Mouse (Mus musculus) liver, embryonic 13.5 days (tissue): Measurements from ENCODE around the gene Inpp5f. TPM values are rescaled to one million over a fixed set of nuclear protein-coding genes. Genes with fewer than 3 reads are reported as not detected.
A peak's percentile ranks its signal among the peaks of the same experiment; 100 is the strongest.
"Not testable (repeated sequence)": the region's sequence is repeated elsewhere in the genome, so short reads cannot be mapped to it uniquely, and the experiment has no call there.

Source experiments
- ATAC-seq: fragments of 200-750 bp; cut with Nextera tagmentation; 2 replicates; pipeline ENCODE4 v1.8.0; 2017; ENCODE audit warnings: low read depth, mild to moderate bottlenecking, moderate number of reproducible peaks, moderate library complexity
- DNase-seq: peaks from one replicate; pipeline ENCODE4 v3.0.0; 2022
- H3K27ac ChIP-seq: fragments of 300-500 bp; sonication (generic); 2 replicates; pipeline ENCODE4 v1.5.1; 2015; ENCODE audit warnings: moderate library complexity, mild to moderate bottlenecking, inconsistent platforms
- H3K27me3 ChIP-seq: fragments of 300-500 bp; sonication (generic); 2 replicates; pipeline ENCODE4 v1.6.1; 2015; ENCODE audit warnings: mild to moderate bottlenecking, inconsistent platforms
- H3K36me3 ChIP-seq: fragments of 300-500 bp; sonication (generic); 2 replicates; pipeline ENCODE4 v1.6.1; 2015; ENCODE audit warnings: mild to moderate bottlenecking, inconsistent platforms
- H3K4me1 ChIP-seq: fragments of 300-500 bp; sonication (generic); replicated peaks from 2 replicates; pipeline ENCODE4 v1.6.1; 2015; ENCODE audit warnings: inconsistent platforms
- H3K4me2 ChIP-seq: fragments of 300-500 bp; sonication (generic); 2 replicates; pipeline ENCODE4 v1.6.1; 2015; ENCODE audit warnings: inconsistent platforms, mild to moderate bottlenecking, moderate library complexity
- H3K4me3 ChIP-seq: fragments of 300-500 bp; sonication (generic); replicated peaks from 2 replicates; pipeline ENCODE4 v1.5.1; 2015; ENCODE audit warnings: mild to moderate bottlenecking, inconsistent platforms
- H3K9ac ChIP-seq: fragments of 300-500 bp; sonication (generic); 2 replicates; pipeline ENCODE4 v1.6.1; 2015; ENCODE audit warnings: mild to moderate bottlenecking, inconsistent platforms
- H3K9me3 ChIP-seq: fragments of 300-500 bp; sonication (generic); replicated peaks from 2 replicates; pipeline ENCODE4 v1.6.1; 2016; ENCODE audit warnings: inconsistent platforms
- WGBS: fragments of 180-500 bp; shearing (Covaris S2); methylation state at CpG from one replicate; pipeline ENCODE4 v1.1.7; 2015; ENCODE audit not compliant: insufficient replicate concordance; 5-methylcytosine and 5-hydroxymethylcytosine counted together
- polyA plus RNA-seq: library from polyadenylated mRNA; unstranded; fragments of >200 nt; fragmentation: Nextera tagmentation; extraction: Ambion mirVana; gene quantifications from 2 replicates; pipeline ENCODE4 v1.2.1, GENCODE M21; 2015

The Inpp5f gene
- 6.9 and 7.4 TPM in 2 replicates for polyA plus RNA-seq

- ATAC-seq (peak; percentile 95), DNase-seq (peak; percentile 99)
- Histone ChIP-seq H3K4me2 (peak within 1 kb of the TSS; percentile 92), H3K27me3 (no peaks in the 10 kb centered on the region), H3K36me3 (no peaks in the 10 kb centered on the region), H3K4me3 (peak within 1 kb of the TSS; percentile 71), H3K9me3 (no peaks in the 10 kb centered on the region), H3K9ac (peak within 1 kb of the TSS; percentile 75), H3K4me1 (peaks cover 24% of the 10 kb centered on the region), H3K27ac (peak within 1 kb of the TSS; percentile 75)
- 2% methylated on average over 68 of the region's 68 CpGs for WGBS
Measured at GRCm38 (mm10) chr7:128610897-128611798, at the start of gene Inpp5f. TSS of gene Inpp5f (plus strand) at chr7:128611328.

GRCm38 (mm10) chr7:128563373-128563772 is 47.8 kb upstream of the Inpp5f start:
- no peaks in the 10 kb centered on the region for H3K27me3 ChIP-seq
- no peaks in the 10 kb centered on the region for H3K36me3 ChIP-seq
- H3K4me3 ChIP-seq: no peak overlapping the region
- 28% methylated on average over 4 of the region's 4 CpGs for WGBS
- no peaks in the 10 kb centered on the region for H3K4me1 ChIP-seq
- H3K9ac ChIP-seq: no peak overlapping the region
- ATAC-seq (no peak), DNase-seq (peak; percentile 14)
- H3K4me2 ChIP-seq: no peak overlapping the region
- no peak overlapping the region for H3K27ac ChIP-seq
- H3K9me3 ChIP-seq: no peaks in the 10 kb centered on the region

DNA sequence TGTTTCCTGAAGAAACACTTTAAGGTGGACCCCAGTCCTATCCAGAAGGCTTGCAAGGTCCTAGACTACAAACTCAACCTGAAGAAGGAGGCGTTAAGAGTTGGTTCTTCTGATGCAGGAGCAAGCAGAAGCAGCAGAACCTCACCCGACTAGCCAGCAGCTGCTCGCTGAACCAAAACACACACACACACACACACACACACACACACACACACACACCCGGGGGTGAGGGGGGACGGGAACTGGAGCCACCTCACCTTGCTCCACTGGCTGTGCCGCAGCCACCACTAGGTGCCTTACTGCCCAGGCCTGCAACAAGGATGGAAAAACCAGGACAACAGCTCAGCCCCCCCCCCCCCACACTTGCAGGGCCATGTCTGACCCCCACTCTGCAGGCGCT is 44.8 kb upstream of the Inpp5f start:
- H3K9me3 ChIP-seq: no peaks in the 10 kb centered on the region
- no peak overlapping the region for H3K9ac ChIP-seq
- no peaks in the 10 kb centered on the region for H3K27me3 ChIP-seq
- no peak for DNase-seq
- no peaks in the 10 kb centered on the region for H3K36me3 ChIP-seq
- H3K4me2 ChIP-seq: no peak overlapping the region
- WGBS: 69% methylated on average over 7 of the region's 7 CpGs
- no peak overlapping the region for H3K4me3 ChIP-seq
- H3K4me1 ChIP-seq: peaks cover 7% of the 10 kb centered on the region
- H3K27ac ChIP-seq: no peak overlapping the region
- ATAC-seq: no peak

DNA sequence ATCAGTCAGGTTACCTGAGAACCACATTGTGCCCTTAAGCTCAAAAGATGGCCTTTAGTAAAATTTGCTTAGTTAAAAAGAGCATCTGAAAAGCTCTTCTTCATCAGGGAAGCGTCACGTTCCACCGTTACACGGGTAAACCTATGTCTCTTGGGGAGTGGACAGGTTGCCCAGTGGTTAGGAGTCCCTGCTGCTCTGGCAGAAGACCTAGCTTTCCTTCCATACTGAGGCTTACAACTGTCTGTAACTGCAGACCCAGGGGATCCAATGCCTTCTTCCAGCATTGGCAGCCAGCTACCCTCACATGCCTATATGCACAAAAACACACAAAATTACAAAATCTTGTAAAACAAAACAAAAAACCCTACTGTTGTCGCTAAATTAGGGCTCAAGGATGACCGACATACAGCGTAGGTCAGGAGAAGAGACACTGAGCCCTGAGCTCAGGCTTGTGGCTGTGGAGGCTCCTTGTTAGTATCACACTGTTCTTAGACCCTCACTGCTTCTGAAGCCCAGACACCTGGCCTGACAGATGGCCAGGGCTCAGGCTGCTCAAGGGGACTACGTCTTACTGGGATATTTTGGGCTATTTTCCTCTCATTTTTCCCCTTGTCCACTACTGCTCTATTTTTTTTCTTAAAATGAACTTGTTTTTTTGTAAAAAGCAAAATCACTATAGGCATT is 43.4 kb upstream of the Inpp5f start:
- Histone ChIP-seq H3K4me3 (no peak overlapping the region), H3K9ac (no peak overlapping the region), H3K27me3 (no peaks in the 10 kb centered on the region), H3K4me2 (no peak overlapping the region), H3K9me3 (no peaks in the 10 kb centered on the region), H3K36me3 (no peaks in the 10 kb centered on the region), H3K27ac (no peak overlapping the region), H3K4me1 (peaks cover 7% of the 10 kb centered on the region)
- 79% methylated on average over 8 of the region's 8 CpGs for WGBS
- ATAC-seq (no peak), DNase-seq (no peak)

DNA sequence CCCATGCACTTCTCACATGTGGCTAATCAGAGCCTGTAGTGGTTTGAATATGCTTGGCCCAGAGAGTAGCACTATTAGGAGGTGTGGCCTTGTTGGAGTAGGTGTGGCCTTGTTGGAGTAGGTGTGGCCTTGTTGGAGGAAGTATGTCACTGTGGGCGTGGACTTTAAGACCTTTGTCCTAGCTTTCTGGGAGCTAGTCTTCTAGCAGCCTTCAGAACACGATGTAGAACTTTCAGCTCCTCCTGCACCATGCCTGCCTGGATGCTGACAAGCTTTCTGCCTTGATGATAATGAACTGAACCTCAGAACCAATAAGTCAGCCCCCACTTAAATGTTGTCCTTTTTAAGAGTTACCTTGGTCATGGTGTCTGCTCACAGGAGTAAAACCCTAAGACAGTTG is 41.7 kb upstream of the Inpp5f start:
- not testable (repeated sequence) for H3K4me1 ChIP-seq, H3K4me3 ChIP-seq, H3K9ac ChIP-seq, DNase-seq, H3K4me2 ChIP-seq, H3K36me3 ChIP-seq, H3K27ac ChIP-seq, H3K27me3 ChIP-seq, H3K9me3 ChIP-seq, ATAC-seq
- WGBS: 70% methylated on average over 2 of the region's 2 CpGs

- Histone ChIP-seq H3K9ac (no peak overlapping the region), H3K4me1 (peaks cover 7% of the 10 kb centered on the region), H3K36me3 (no peaks in the 10 kb centered on the region), H3K27me3 (no peaks in the 10 kb centered on the region), H3K4me3 (no peak overlapping the region), H3K9me3 (no peaks in the 10 kb centered on the region), H3K27ac (no peak overlapping the region), H3K4me2 (no peak overlapping the region)
- peak; percentile 34 for DNase-seq
- 47% methylated on average over 8 of the region's 8 CpGs for WGBS
- no peak for ATAC-seq
Measured at GRCm38 (mm10) chr7:128569987-128570656, 41.0 kb upstream of the Inpp5f start.

DNA sequence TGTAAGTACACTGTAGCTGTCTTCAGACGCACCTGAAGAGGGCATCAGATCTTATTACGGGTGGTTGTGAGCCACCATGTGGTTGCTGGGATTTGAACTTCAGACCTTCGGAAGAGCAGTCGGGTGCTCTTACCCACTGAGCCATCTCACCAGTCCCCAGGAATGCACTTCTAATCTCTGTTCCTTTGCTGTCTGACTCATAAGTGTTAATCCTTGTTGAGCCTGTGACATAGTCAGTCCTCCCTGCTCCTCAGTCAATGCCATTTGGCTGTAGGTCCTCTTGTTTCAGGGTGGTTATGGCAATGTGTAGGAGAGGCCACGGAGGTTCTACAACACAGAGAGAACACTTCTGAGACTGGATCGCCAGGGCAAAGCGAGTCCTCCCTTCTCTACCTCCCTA is 40.5 kb upstream of the Inpp5f start:
- not testable (repeated sequence) for ATAC-seq, H3K4me2 ChIP-seq, H3K4me3 ChIP-seq, H3K27ac ChIP-seq, H3K36me3 ChIP-seq, DNase-seq, H3K9me3 ChIP-seq, H3K4me1 ChIP-seq, H3K9ac ChIP-seq, H3K27me3 ChIP-seq
- WGBS: 65% methylated on average over 7 of the region's 7 CpGs

- H3K4me3 ChIP-seq: no peak overlapping the region
- ATAC-seq (no peak), DNase-seq (no peak)
- H3K9ac ChIP-seq: no peak overlapping the region
- no peaks in the 10 kb centered on the region for H3K36me3 ChIP-seq
- no peak overlapping the region for H3K27ac ChIP-seq
- no peak overlapping the region for H3K4me2 ChIP-seq
- no peaks in the 10 kb centered on the region for H3K9me3 ChIP-seq
- H3K27me3 ChIP-seq: no peaks in the 10 kb centered on the region
- H3K4me1 ChIP-seq: peaks cover 7% of the 10 kb centered on the region
- 91% methylated on average over 4 of the region's 4 CpGs for WGBS
Measured at GRCm38 (mm10) chr7:128572030-128572429, 39.1 kb upstream of the Inpp5f start.

GRCm38 (mm10) chr7:128575211-128575610 is 35.9 kb upstream of the Inpp5f start:
- Histone ChIP-seq H3K36me3 (no peaks in the 10 kb centered on the region), H3K4me2 (no peak overlapping the region), H3K9ac (no peak overlapping the region), H3K9me3 (no peaks in the 10 kb centered on the region), H3K27ac (no peak overlapping the region), H3K4me3 (no peak overlapping the region), H3K4me1 (peaks cover 23% of the 10 kb centered on the region), H3K27me3 (no peaks in the 10 kb centered on the region)
- DNase-seq (no peak), ATAC-seq (no peak)
- 75% methylated on average over 5 of the region's 5 CpGs for WGBS

- no peaks in the 10 kb centered on the region for H3K27me3 ChIP-seq
- 78% methylated on average over 2 of the region's 2 CpGs for WGBS
- H3K4me2 ChIP-seq: no peak overlapping the region
- H3K9me3 ChIP-seq: no peaks in the 10 kb centered on the region
- H3K36me3 ChIP-seq: no peaks in the 10 kb centered on the region
- H3K27ac ChIP-seq: no peak overlapping the region
- H3K4me3 ChIP-seq: no peak overlapping the region
- ATAC-seq: no peak
- H3K9ac ChIP-seq: no peak overlapping the region
- H3K4me1 ChIP-seq: peaks cover 27% of the 10 kb centered on the region
- DNase-seq: no peak
Measured at GRCm38 (mm10) chr7:128575794-128576193, 35.3 kb upstream of the Inpp5f start.

GRCm38 (mm10) chr7:128577607-128578006 is 33.5 kb upstream of the Inpp5f start:
- Histone ChIP-seq H3K9me3 (no peaks in the 10 kb centered on the region), H3K9ac (no peak overlapping the region), H3K27me3 (no peaks in the 10 kb centered on the region), H3K4me3 (no peak overlapping the region), H3K4me2 (no peak overlapping the region), H3K27ac (no peak overlapping the region), H3K4me1 (peaks cover 28% of the 10 kb centered on the region), H3K36me3 (no peaks in the 10 kb centered on the region)
- 26% methylated on average over 1 of the region's 1 CpGs for WGBS
- DNase-seq (no peak), ATAC-seq (no peak)
